12 mouse cellular contexts compared by ENCODE assay signal in genomic region chr11:62669471-62669870, GRCm38 (mm10). TPM values are rescaled to one million over a fixed set of nuclear protein-coding genes. Genes with fewer than 3 reads are reported as not detected.
DNase-seq lines count a peak whose midpoint lies in the region; ATAC-seq lines count a peak whose summit lies in the region.
"Had no signal": no experiment of that assay in that cellular context is flagged by ENCODE, and none has a peak within 500 bp of the region (broad histone marks: within the 10 kb centered on the region; RNA-seq: fewer than 3 reads in every experiment).

No protein-coding gene starts in this region.

- H3K4me3 ChIP-seq in heart, embryonic 13.5 days, result no peak overlapping the region
- H3K4me3 ChIP-seq: embryonic facial prominence, embryonic 12.5 days; limb, embryonic 13.5 days had no signal

- H3K27ac ChIP-seq in heart, embryonic 13.5 days (replicated peaks), result 0 out of 2 replicates have a peak overlapping the region, but pooled peaks have one; percentile 21
- H3K27ac ChIP-seq: embryonic facial prominence, embryonic 12.5 days; limb, embryonic 13.5 days had no signal

- H3K4me2 ChIP-seq in heart, embryonic 13.5 days, result 0 out of 2 replicates have a peak overlapping the region, but pooled peaks have one; percentile 20
- H3K4me2 ChIP-seq: embryonic facial prominence, embryonic 12.5 days; limb, embryonic 13.5 days had no signal

- peaks cover 20% of the 10 kb centered on the region for H3K4me1 ChIP-seq in heart, embryonic 13.5 days
- H3K4me1 ChIP-seq: embryonic facial prominence, embryonic 12.5 days; limb, embryonic 13.5 days had no signal

- H3K9ac ChIP-seq in heart, embryonic 13.5 days, result no peak overlapping the region
- H3K9ac ChIP-seq: embryonic facial prominence, embryonic 12.5 days; limb, embryonic 13.5 days had no signal

- no peaks in the 10 kb centered on the region for H3K27me3 ChIP-seq in heart, embryonic 13.5 days (replicated peaks)
- H3K27me3 ChIP-seq: embryonic facial prominence, embryonic 12.5 days; limb, embryonic 13.5 days had no signal

- no peak for ATAC-seq in heart, embryonic 13.5 days (ENCODE audit: extremely low read depth, insufficient number of reproducible peaks, low FRiP score, low TSS enrichment)
- ATAC-seq: CD4-positive, CD25-positive, alpha-beta regulatory T cell, adult 4 months had no signal

- WGBS in heart, embryonic 13.5 days, result 32% methylated on average over 12 of the region's 12 CpGs

- H3K36me3 ChIP-seq in heart, embryonic 13.5 days, result peaks cover 24% of the 10 kb centered on the region

- DNase-seq in heart, adult 11 months, result no peak
- peak; percentile 88 for DNase-seq in right cerebral cortex, adult 18-20 months
- no peak for DNase-seq in right cerebral cortex, postnatal 14 days
- DNase-seq in layer of hippocampus, postnatal 14 days (ENCODE audit: low spot score in 2 of 2), result peak; percentile 47 to 50
- DNase-seq in telencephalon, adult 2 months (ENCODE audit: low read depth, low spot score), result peak; percentile 93
- DNase-seq in cerebellum, adult 8-10 months, result no peak
- DNase-seq in cerebellum, postnatal 10 days, result no peak
- DNase-seq: thymus, adult 18-20 months had no signal

- H3K9me3 ChIP-seq in heart, embryonic 13.5 days, result no peaks in the 10 kb centered on the region
- H3K9me3 ChIP-seq: embryonic facial prominence, embryonic 12.5 days; limb, embryonic 13.5 days had no signal

RNA-seq across cellular contexts. Expression of gene Mmgt2, which starts 21.0 kb away (rescaled TPM):
- polyA plus RNA-seq in heart, embryonic 13.5 days (2015; fragmentation: Nextera tagmentation; extraction: Ambion mirVana), result 42.8 and 53.9 TPM in 2 replicates
- 10 to 100 TPM; 14.8 to 17.2 TPM for total RNA-seq in layer of hippocampus, postnatal 14 days (2021)

RNA-seq across cellular contexts. Expression of gene Lrrc75a, which starts 21.1 kb away (rescaled TPM):
- 14.3 and 17.0 TPM in 2 replicates for polyA plus RNA-seq in heart, embryonic 13.5 days (2015; fragmentation: Nextera tagmentation; extraction: Ambion mirVana)
- 10 to 100 TPM in 1 of 2 experiments, 1 to 10 TPM in 1; 9.5 to 11.3 TPM for total RNA-seq in layer of hippocampus, postnatal 14 days (2021)

Comparison
In these comparisons a context has a peak if more than half of its experiments do, and no peak if none do; other contexts are left out.
1. DNase-seq: peak in right cerebral cortex, adult 18-20 months (single experiment), layer of hippocampus, postnatal 14 days (2 of 2) and telencephalon, adult 2 months (single experiment); none in heart, adult 11 months (single experiment), right cerebral cortex, postnatal 14 days (single experiment), cerebellum, adult 8-10 months (single experiment) and cerebellum, postnatal 10 days (0 of 2).